Mouse (Mus musculus) leukemia stem cell, adult 10-12 weeks (primary cell): Measurements from ENCODE around the gene Nlgn3. TPM values are rescaled to one million over a fixed set of nuclear protein-coding genes. Genes with fewer than 3 reads are reported as not detected.

Experiments used
- polyA plus RNA-seq: library from polyadenylated mRNA; stranded (reverse); fragments of >175 nt; gene quantifications from 2 replicates; pipeline ENCODE4 v1.2.3, GENCODE M21; 2012; ENCODE audit warnings: low replicate concordance

Nlgn3 gene
- 0.13 TPM in 1 of 2 replicates, not detected in the other for polyA plus RNA-seq

DNA sequence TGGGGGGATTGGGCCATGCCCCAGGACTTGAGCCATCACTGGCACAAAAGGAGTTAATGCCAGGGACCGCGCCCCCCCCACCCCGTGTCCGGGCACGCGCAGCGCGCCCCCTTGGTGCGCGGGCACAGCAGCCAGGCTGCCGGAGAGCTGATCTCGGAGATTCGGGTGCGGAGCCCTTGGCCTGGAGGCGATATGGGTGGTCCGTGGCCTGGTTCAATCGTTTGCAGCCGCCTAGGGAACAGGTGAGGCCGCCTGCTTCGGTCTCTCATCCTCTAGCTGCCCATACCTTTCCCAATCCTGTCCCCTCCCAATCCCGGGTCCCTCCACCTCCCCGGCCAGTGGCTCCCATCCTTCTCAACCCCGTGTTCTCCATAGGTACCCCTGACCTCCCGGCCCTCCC lies at the start of gene Nlgn3:
Gene Nlgn3, plus strand, starts transcription at position 114 of the 400 bp plus-strand sequence.

DNA sequence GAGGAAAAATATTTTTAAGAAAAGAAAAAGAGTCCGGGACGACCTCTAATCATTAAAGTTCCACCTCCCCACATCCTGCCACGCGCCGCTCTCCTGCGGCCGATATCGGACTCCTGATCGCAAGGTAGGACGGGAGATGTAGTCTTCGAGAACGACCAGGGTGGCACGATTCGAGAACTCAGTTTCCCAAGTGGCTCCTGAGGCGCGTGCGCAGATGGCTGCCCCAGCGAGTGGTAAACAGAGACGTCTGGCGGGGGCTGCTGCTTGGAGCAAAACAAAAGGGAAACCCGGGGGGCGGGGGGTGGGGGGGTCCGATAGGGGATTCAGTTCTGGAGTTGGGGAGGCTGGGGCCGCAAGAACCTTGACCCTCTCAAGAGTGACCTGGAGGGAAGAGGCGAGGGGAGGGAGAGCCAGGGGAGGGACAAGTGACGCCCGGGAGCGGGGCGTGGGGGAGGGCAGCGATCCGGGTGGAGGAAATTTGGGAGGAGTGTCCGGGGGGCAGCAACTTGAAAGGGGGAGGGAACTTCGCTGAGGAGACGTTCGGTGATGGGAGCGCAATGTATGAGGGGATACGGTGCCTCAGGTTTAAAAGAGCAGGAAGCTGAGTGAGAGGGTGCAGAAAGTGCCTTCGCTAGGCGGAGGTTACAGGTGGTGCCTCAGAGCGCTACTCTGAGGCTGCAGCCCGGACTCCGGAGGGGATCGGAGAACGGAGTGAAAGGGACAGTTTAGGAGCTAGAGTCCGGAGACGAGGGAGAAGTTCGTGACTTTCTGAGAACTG lies 44.8 kb upstream of the Nlgn3 start, which contains the start of gene Foxo4:
Gene Foxo4, plus strand, starts transcription at position 577 of the 778 bp plus-strand sequence.

DNA sequence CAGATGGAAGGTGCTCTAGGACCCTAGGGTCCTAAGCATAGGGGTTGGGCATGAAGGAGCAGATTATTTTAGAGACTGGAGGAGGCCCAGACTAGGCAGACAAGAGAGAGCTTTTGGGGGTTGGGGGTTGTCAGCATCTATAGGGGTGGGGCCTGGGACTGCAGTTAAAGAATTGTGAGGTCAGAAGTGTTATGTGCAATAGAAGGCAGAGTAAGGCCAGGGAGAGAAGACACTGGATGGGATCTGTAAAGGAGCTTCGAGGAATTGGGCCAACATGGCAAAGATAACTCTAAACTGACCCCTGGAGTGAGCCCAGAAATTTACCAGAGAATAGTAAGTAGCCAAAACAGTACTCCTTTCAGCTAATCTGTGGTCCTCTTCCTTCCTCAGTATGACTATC lies 35.1 kb upstream of the Nlgn3 start, which contains the start of gene Gm614:
Gene Gm614, minus strand, starts transcription at position 101 of the 400 bp plus-strand sequence.

DNA sequence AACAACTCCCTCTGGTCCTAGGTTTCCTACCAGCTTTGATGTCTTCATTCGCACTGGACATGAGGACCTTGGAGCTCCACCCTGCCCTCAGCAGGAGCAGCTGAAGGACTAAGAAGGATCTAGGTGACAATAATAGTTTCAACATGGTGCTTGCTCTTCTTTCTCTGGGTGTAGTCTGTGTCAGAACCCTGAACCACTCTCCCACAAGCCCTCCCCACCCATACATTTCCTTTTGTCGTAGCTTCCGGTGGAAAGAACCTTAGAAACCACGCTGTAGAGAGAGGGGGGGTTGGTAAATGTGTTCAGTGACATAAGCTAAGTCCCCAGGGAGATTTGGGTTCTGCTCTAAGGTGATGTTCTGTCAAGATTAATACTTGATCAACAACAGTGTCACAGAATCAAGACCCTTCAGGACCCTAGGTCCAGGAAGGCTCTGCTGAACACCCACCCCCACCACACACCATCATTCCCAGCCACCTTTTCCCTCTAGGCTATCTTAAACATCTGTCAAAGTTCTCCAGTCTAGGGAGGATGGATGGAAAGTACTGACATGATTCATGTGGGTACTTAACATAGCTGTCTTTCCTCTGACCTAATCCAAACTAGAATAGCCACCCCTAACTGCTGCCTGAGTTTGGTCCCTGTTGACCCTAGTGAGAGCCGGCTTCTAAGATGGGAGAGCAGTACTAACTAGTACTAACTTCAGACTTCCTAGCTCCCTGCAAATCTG lies 30.8 kb upstream of the Nlgn3 start, which contains the start of gene Il2rg:
Gene Il2rg, minus strand, starts transcription at position 231 of the 730 bp plus-strand sequence.

DNA sequence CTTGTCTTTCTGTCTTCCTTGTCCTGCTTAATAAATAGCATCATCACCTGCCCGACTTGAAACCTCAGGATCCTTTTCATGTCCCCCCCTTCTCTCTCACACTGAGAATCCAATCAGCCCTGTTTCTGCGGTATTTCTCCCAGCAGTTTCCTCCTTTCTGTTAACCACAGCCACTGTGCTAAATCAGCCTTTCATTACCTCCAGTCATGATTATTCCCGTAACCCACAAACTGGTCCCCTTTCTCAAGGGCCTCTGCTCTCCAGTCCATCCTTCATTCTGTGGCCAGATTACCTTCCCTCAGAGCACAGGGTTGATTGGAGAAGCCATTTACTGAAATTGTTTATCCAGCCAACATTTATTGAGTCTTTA lies 30.2 kb upstream of the Nlgn3 start, which contains the start of gene Gm20489:
Gene Gm20489, minus strand, starts transcription at position 269 of the 370 bp plus-strand sequence.

DNA sequence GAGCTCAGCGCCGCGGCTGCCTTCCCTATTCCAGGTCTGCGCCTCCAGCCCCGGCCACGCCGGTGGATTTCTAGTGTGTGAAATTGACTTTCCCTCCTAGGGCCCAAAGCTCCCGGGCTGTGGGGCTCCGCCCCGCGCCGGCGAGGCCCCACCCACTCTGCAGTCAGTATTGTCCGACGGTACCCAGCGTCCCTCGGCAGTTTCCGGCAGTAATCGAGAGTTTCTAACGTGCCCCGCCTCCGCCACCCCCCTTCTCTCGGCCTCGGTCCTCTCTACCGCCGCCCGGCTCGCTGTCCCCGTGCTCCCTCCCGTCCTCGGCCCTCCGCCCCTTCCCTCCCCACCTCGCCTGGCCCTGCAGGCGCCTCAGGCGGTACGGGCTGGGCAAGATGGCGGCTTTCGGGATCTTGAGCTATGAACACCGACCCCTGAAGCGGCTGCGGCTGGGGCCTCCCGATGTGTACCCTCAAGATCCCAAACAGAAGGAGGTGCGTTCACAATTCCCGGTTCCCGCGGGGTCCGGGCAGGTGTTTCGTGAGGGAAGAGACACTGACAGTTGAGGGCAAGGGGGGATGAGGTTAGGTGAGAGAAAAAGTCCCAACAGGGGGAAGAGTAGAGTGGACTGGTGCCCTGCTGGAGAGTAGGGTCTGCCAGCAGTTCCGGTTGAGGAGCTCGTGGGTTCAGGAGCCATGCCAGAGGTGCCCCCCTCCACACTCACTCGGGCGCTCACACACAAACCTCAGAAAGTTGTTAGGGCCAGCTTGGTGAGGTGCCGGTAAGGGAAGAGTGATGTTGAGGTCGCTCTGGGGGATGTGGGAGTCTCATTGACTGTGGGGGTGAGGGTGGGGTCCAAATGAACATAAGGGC lies 24.9 kb upstream of the Nlgn3 start, which contains the start of gene Med12:
Gene Med12, plus strand, starts transcription at position 156 of the 864 bp plus-strand sequence.

Other genes with a start within 250 kb of the Nlgn3 start
- gene Tex11, start 239.5 kb upstream of the Nlgn3 start, polyA plus RNA-seq: not detected in 2 replicates
- 0.10 and 0.18 TPM in 2 replicates for gene Slc7a3, start 213.1 kb upstream of the Nlgn3 start, polyA plus RNA-seq
- 14.8 and 24.0 TPM in 2 replicates for gene Snx12, start 76.6 kb upstream of the Nlgn3 start, polyA plus RNA-seq
- 13.8 and 22.7 TPM in 2 replicates for gene Foxo4, start 44.6 kb upstream of the Nlgn3 start, polyA plus RNA-seq
- gene Gm614, start 35.2 kb upstream of the Nlgn3 start, polyA plus RNA-seq: not detected in 2 replicates
- gene Il2rg, start 30.9 kb upstream of the Nlgn3 start, polyA plus RNA-seq: 5.8 and 37.6 TPM in 2 replicates
- gene Gm20489, start 30.1 kb upstream of the Nlgn3 start, polyA plus RNA-seq: not detected in 2 replicates
- 85.7 and 97.5 TPM in 2 replicates for gene Med12, start 25.1 kb upstream of the Nlgn3 start, polyA plus RNA-seq
- gene Gjb1, start 77.2 kb downstream of the Nlgn3 start, polyA plus RNA-seq: not detected in 2 replicates
- gene Zmym3, start 121.7 kb downstream of the Nlgn3 start, polyA plus RNA-seq: 18.7 and 25.9 TPM in 2 replicates
- 22.9 and 38.1 TPM in 2 replicates for gene Nono, start 130.2 kb downstream of the Nlgn3 start, polyA plus RNA-seq
- gene Itgb1bp2, start 149.9 kb downstream of the Nlgn3 start, polyA plus RNA-seq: 0.18 and 0.37 TPM in 2 replicates
- 1.2 and 2.3 TPM in 2 replicates for gene Taf1, start 233.6 kb downstream of the Nlgn3 start, polyA plus RNA-seq